Mouse (Mus musculus) olfactory bulb, adult 2 months (tissue): ENCODE results near the gene Tor3a.

Experiments
- CTCF ChIP-seq: fragments of 200-500 bp; IDR thresholded peaks from 2 replicates; pipeline ENCODE4 v1.5.1; 2012; ENCODE audit warnings: low read depth, mild to moderate bottlenecking, low read length, moderate library complexity; ENCODE audit not compliant: insufficient read depth
- POLR2A ChIP-seq: fragments of 200-500 bp; IDR thresholded peaks from 2 replicates; pipeline ENCODE4 v1.6.1; 2012; ENCODE audit warnings: mild to moderate bottlenecking, low read depth, low read length, moderate library complexity; ENCODE audit not compliant: insufficient read depth

DNA sequence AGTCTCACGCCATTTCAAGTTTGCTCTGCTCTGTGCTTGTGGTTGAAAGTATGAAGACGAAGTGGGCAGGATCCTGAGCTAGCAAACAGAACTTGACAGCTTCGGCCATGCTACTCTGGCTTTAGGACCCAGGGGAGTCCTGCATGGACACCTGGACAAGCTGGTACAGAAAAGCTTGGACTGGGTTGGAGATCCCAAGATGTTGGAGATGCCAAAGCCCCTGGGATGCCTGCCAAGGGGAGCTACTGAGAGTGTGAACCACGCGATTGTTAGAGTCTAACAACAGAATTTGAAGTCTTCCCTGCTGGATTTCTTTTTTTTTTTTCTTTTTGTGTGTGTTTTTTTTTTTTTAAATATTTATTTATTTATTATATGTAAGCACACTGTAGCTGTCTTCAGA lies 2.4 kb upstream of the Tor3a start:
- TF ChIP-seq POLR2A (no peak), CTCF (no peak)
